7 mouse cellular contexts compared by ENCODE assay signal in the genomic region with DNA sequence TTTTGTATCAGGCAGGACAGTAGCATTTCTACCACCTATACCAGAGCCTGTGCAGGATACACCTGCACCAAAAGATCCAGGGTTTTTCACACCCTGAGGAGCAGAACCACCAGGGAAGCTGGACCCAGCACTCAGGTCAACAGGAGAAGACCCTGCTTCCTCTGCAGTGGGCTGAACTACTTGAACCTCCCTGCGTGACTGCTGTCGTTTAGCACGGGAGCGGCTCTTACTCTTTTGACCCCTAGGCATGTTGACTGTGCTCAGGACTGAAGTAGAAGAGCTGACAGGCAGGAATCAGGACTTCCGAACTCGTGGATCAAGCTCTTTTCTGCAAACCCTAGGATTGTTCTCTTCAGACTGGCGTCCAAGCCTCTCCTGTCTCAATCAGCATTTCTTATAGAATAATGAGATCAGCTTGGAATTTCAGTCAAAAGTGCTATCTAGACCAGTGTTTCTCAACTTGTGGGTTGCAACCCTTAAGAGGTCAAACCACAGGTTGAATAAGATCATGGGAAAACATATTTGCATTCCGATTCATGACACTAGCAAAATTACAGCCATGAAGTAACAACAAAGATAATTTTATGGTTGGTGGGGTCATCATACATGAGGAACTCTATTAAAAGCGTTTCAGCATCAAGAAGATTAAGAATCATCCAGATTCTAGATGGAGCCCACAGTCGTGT. TPM values are rescaled to one million over a fixed set of nuclear protein-coding genes. Genes with fewer than 3 reads are reported as not detected.
DNase-seq lines count a peak whose midpoint lies in the region; ATAC-seq lines count a peak whose summit lies in the region.

No protein-coding gene starts in this region.

- peak overlapping the region; percentile 76 for H3K4me2 ChIP-seq in embryonic facial prominence, embryonic 12.5 days (replicated peaks)
- peak overlapping the region; percentile 73 for H3K4me2 ChIP-seq in intestine, embryonic 15.5 days (replicated peaks)
- H3K4me2 ChIP-seq in midbrain, embryonic 14.5 days (ENCODE audit: low read length): peak overlapping the region; percentile 59

- ATAC-seq in embryonic facial prominence, embryonic 12.5 days (ENCODE audit: insufficient number of reproducible peaks, insufficient read depth, low FRiP score, low TSS enrichment): no peak
- no peak for ATAC-seq in intestine, embryonic 15.5 days
- no peak for ATAC-seq in midbrain, embryonic 14.5 days (ENCODE audit: low FRiP score, low TSS enrichment)

- H3K9me3 ChIP-seq in embryonic facial prominence, embryonic 12.5 days: no peaks in the 10 kb centered on the region
- H3K9me3 ChIP-seq in intestine, embryonic 15.5 days: no peaks in the 10 kb centered on the region
- no peaks in the 10 kb centered on the region for H3K9me3 ChIP-seq in midbrain, embryonic 14.5 days (ENCODE audit: control insufficient read depth, low read length)

- no peaks in the 10 kb centered on the region for H3K27me3 ChIP-seq in embryonic facial prominence, embryonic 12.5 days
- H3K27me3 ChIP-seq in intestine, embryonic 15.5 days (replicated peaks): no peaks in the 10 kb centered on the region
- H3K27me3 ChIP-seq in midbrain, embryonic 14.5 days (ENCODE audit: control insufficient read depth, insufficient read depth, low read length): no peaks in the 10 kb centered on the region

- H3K9ac ChIP-seq in embryonic facial prominence, embryonic 12.5 days: peak overlapping the region; percentile 92
- peak overlapping the region; percentile 97 for H3K9ac ChIP-seq in intestine, embryonic 15.5 days
- H3K9ac ChIP-seq in midbrain, embryonic 14.5 days (replicated peaks; ENCODE audit: low read length): peak overlapping the region; percentile 89

- H3K36me3 ChIP-seq in embryonic facial prominence, embryonic 12.5 days: no peaks in the 10 kb centered on the region
- no peaks in the 10 kb centered on the region for H3K36me3 ChIP-seq in intestine, embryonic 15.5 days
- no peaks in the 10 kb centered on the region for H3K36me3 ChIP-seq in midbrain, embryonic 14.5 days (ENCODE audit: control insufficient read depth, insufficient read depth, low read length)

- peak overlapping the region; percentile 97 for H3K27ac ChIP-seq in embryonic facial prominence, embryonic 12.5 days
- peak overlapping the region; percentile 96 for H3K27ac ChIP-seq in intestine, embryonic 15.5 days
- H3K27ac ChIP-seq in midbrain, embryonic 14.5 days (replicated peaks; ENCODE audit: low read depth, low read length): peak overlapping the region; percentile 90

- H3K4me1 ChIP-seq in embryonic facial prominence, embryonic 12.5 days: peaks cover 10% of the 10 kb centered on the region; the same call in 1 of the 2 replicates
- peaks cover 5% of the 10 kb centered on the region; the same call in 1 of the 2 replicates for H3K4me1 ChIP-seq in intestine, embryonic 15.5 days (replicated peaks)
- peaks cover 22% of the 10 kb centered on the region for H3K4me1 ChIP-seq in midbrain, embryonic 14.5 days (ENCODE audit: control insufficient read depth, insufficient read depth, low read length)

- peak; percentile 2 to 6 for DNase-seq in thymus, adult 18-20 months
- DNase-seq in thymus, postnatal 10 days (ENCODE audit: low spot score in 2 of 2): no peak
- no peak for DNase-seq in midbrain, embryonic 14.5 days
- DNase-seq in urinary bladder, postnatal 10 days (ENCODE audit: low spot score): no peak
- no peak for DNase-seq in urinary bladder, postnatal 4 days (ENCODE audit: low spot score in 2 of 2)

- WGBS in embryonic facial prominence, embryonic 12.5 days: 16% methylated on average over 10 of the region's 10 CpGs
- 15% methylated on average over 10 of the region's 10 CpGs for WGBS in intestine, embryonic 15.5 days
- 21% methylated on average over 10 of the region's 10 CpGs for WGBS in midbrain, embryonic 14.5 days

- peak overlapping the region; percentile 95 for H3K4me3 ChIP-seq in embryonic facial prominence, embryonic 12.5 days
- peak overlapping the region; percentile 86 for H3K4me3 ChIP-seq in intestine, embryonic 15.5 days (replicated peaks)
- H3K4me3 ChIP-seq in midbrain, embryonic 14.5 days (replicated peaks; ENCODE audit: low read depth, low read length): peak overlapping the region; percentile 84

RNA-seq across cellular contexts. Expression of a gene that starts 0.7 kb away (rescaled TPM):
- polyA plus RNA-seq in embryonic facial prominence, embryonic 12.5 days (2016; fragmentation: Nextera tagmentation; extraction: Ambion mirVana): 72.1 and 78.6 TPM in 2 replicates
- polyA plus RNA-seq in intestine, embryonic 15.5 days (2015; fragmentation: Nextera tagmentation; extraction: Ambion mirVana): 36.3 and 46.8 TPM in 2 replicates
- polyA plus RNA-seq in midbrain, embryonic 14.5 days (2014; fragmentation: Nextera tagmentation; extraction: Ambion mirVana): 34.1 and 41.1 TPM in 2 replicates

RNA-seq across cellular contexts. Expression of a gene that starts 0.8 kb away (rescaled TPM):
- 0.19 and 0.40 TPM in 2 replicates for polyA plus RNA-seq in embryonic facial prominence, embryonic 12.5 days (2016; fragmentation: Nextera tagmentation; extraction: Ambion mirVana)
- 0.11 TPM in 2 replicates for polyA plus RNA-seq in intestine, embryonic 15.5 days (2015; fragmentation: Nextera tagmentation; extraction: Ambion mirVana)
- 0.63 and 0.89 TPM in 2 replicates for polyA plus RNA-seq in midbrain, embryonic 14.5 days (2014; fragmentation: Nextera tagmentation; extraction: Ambion mirVana)

Comparison
In these comparisons a context has a peak if more than half of its experiments do, and no peak if none do; other contexts are left out.
1. DNase-seq: peak in thymus, adult 18-20 months (2 of 2); none in thymus, postnatal 10 days (0 of 2), midbrain, embryonic 14.5 days (single experiment), urinary bladder, postnatal 10 days (single experiment) and urinary bladder, postnatal 4 days (0 of 2).
2. Peak in every context shown above with its lines, with median percentiles within 50 percentile points of each other: H3K27ac ChIP-seq, H3K4me2 ChIP-seq, H3K4me3 ChIP-seq and H3K9ac ChIP-seq.